Mouse (Mus musculus) hindbrain, embryonic 14.5 days (tissue): Measurements from ENCODE around the gene 4933411K16Rik. TPM values are rescaled to one million over a fixed set of nuclear protein-coding genes. Genes with fewer than 3 reads are reported as not detected.

Experiments
- ATAC-seq: fragments of 200-750 bp; cut with Nextera tagmentation; 2 replicates; pipeline ENCODE4 v1.8.0; 2017; ENCODE audit warnings: moderate number of reproducible peaks, mild to moderate bottlenecking, moderate TSS enrichment, moderate library complexity; ENCODE audit not compliant: low FRiP score
- DNase-seq: peaks from one replicate; pipeline ENCODE4 v3.0.0-alpha.2; 2015; ENCODE audit warnings: low spot score
- H3K27ac ChIP-seq: fragments of 300-500 bp; sonication (generic); 2 replicates; pipeline ENCODE4 v1.5.1; 2014; ENCODE audit warnings: mild to moderate bottlenecking, moderate library complexity
- H3K27me3 ChIP-seq: fragments of 300-500 bp; sonication (generic); 2 replicates; pipeline ENCODE4 v1.6.1; 2014; ENCODE audit warnings: mild to moderate bottlenecking, low read length, mixed read lengths; ENCODE audit not compliant: control insufficient read depth, insufficient read depth
- H3K36me3 ChIP-seq: fragments of 300-500 bp; sonication (generic); replicated peaks from 2 replicates; pipeline ENCODE4 v1.6.1; 2014; ENCODE audit not compliant: control insufficient read depth, insufficient read depth
- H3K4me1 ChIP-seq: fragments of 300-500 bp; sonication (generic); replicated peaks from 2 replicates; pipeline ENCODE4 v1.6.1; 2014; ENCODE audit warnings: antibody characterized with exemption, low read length, mixed read lengths; ENCODE audit not compliant: control insufficient read depth, insufficient read depth
- H3K4me2 ChIP-seq: fragments of 300-500 bp; sonication (generic); replicated peaks from 2 replicates; pipeline ENCODE4 v1.6.1; 2014; ENCODE audit warnings: mild to moderate bottlenecking, moderate library complexity
- H3K4me3 ChIP-seq: fragments of 300-500 bp; sonication (generic); replicated peaks from 2 replicates; pipeline ENCODE4 v1.5.1; 2014; ENCODE audit warnings: mild to moderate bottlenecking, low read length
- H3K9ac ChIP-seq: fragments of 300-500 bp; sonication (generic); 2 replicates; pipeline ENCODE4 v1.6.1; 2014
- H3K9me3 ChIP-seq: fragments of 300-500 bp; sonication (generic); 2 replicates; pipeline ENCODE4 v1.6.1; 2016; ENCODE audit warnings: low read length; ENCODE audit not compliant: control insufficient read depth
- WGBS: fragments of 180-500 bp; shearing (Covaris S2); extraction: QIAGEN DNeasy Blood & Tissue Kit; methylation state at CpG from one replicate; pipeline ENCODE4 v1.1.7; 2014; 5-methylcytosine and 5-hydroxymethylcytosine counted together
- polyA plus RNA-seq: library from polyadenylated mRNA; unstranded; fragments of >200 nt; fragmentation: Nextera tagmentation; extraction: Ambion mirVana; gene quantifications from 2 replicates; pipeline ENCODE4 v1.2.1, GENCODE M21; 2014

4933411K16Rik gene
- polyA plus RNA-seq, 1 experiment from 2014 or later = not detected

GRCm38 (mm10) chr19:42016251-42016650 lies 35.8 kb upstream of the 4933411K16Rik start:
- H3K27me3 ChIP-seq = no peaks in the 10 kb centered on the region
- H3K27ac ChIP-seq = no peak overlapping the region
- no peaks in the 10 kb centered on the region for H3K9me3 ChIP-seq
- 72% methylated on average over 4 of the region's 4 CpGs for WGBS
- H3K4me2 ChIP-seq = no peak overlapping the region
- H3K4me1 ChIP-seq = no peaks in the 10 kb centered on the region
- H3K4me3 ChIP-seq = no peak overlapping the region
- no peak for ATAC-seq
- no peak overlapping the region for H3K9ac ChIP-seq
- no peaks in the 10 kb centered on the region for H3K36me3 ChIP-seq
- DNase-seq = no peak

GRCm38 (mm10) chr19:42016840-42017239 lies 35.2 kb upstream of the 4933411K16Rik start:
- no peak overlapping the region for H3K9ac ChIP-seq
- WGBS = 65% methylated on average over 5 of the region's 5 CpGs
- H3K4me2 ChIP-seq = no peak overlapping the region
- no peaks in the 10 kb centered on the region for H3K4me1 ChIP-seq
- ATAC-seq (no peak), DNase-seq (no peak)
- no peak overlapping the region for H3K4me3 ChIP-seq
- H3K27ac ChIP-seq = no peak overlapping the region
- H3K9me3 ChIP-seq = no peaks in the 10 kb centered on the region
- H3K36me3 ChIP-seq = no peaks in the 10 kb centered on the region
- H3K27me3 ChIP-seq = no peaks in the 10 kb centered on the region

- no peak overlapping the region for H3K27ac ChIP-seq
Observed at GRCm38 (mm10) chr19:42017399-42018247, 34.4 kb upstream of the 4933411K16Rik start.

GRCm38 (mm10) chr19:42019011-42019522 lies 33.0 kb upstream of the 4933411K16Rik start:
- 41% methylated on average over 4 of the region's 4 CpGs for WGBS
- H3K27me3 ChIP-seq = no peaks in the 10 kb centered on the region
- no peaks in the 10 kb centered on the region for H3K36me3 ChIP-seq
- ATAC-seq = no peak
- no peak overlapping the region for H3K4me3 ChIP-seq
- H3K4me2 ChIP-seq = no peak overlapping the region
- DNase-seq = no peak
- no peak overlapping the region for H3K9ac ChIP-seq
- 0 out of 2 replicates have a peak, but pooled peaks cover 3% of the 10 kb centered on the region for H3K4me1 ChIP-seq
- no peak overlapping the region for H3K27ac ChIP-seq
- no peaks in the 10 kb centered on the region for H3K9me3 ChIP-seq

More at GRCm38 (mm10) chr19:42017399-42018247, 34.4 kb upstream of the 4933411K16Rik start:
- no peaks in the 10 kb centered on the region for H3K9me3 ChIP-seq
- H3K9ac ChIP-seq = no peak overlapping the region
- H3K4me2 ChIP-seq = no peak overlapping the region
- H3K36me3 ChIP-seq = no peaks in the 10 kb centered on the region
- 0 out of 2 replicates have a peak, but pooled peaks cover 3% of the 10 kb centered on the region for H3K4me1 ChIP-seq
- DNase-seq (no peak), ATAC-seq (no peak)
- H3K27me3 ChIP-seq = no peaks in the 10 kb centered on the region
- 73% methylated on average over 8 of the region's 8 CpGs for WGBS
- H3K4me3 ChIP-seq = no peak overlapping the region

- Histone ChIP-seq H3K9me3 (no peaks in the 10 kb centered on the region), H3K9ac (no peak overlapping the region; the same call in 1 of the 2 replicates), H3K36me3 (no peaks in the 10 kb centered on the region), H3K4me1 (0 out of 2 replicates have a peak, but pooled peaks cover 3% of the 10 kb centered on the region), H3K27ac (no peak overlapping the region), H3K4me2 (no peak overlapping the region), H3K27me3 (no peaks in the 10 kb centered on the region), H3K4me3 (no peak overlapping the region)
- DNase-seq = no peak
- ATAC-seq = no peak
- 58% methylated on average over 10 of the region's 10 CpGs for WGBS
Observed at GRCm38 (mm10) chr19:42021681-42022541, 30.1 kb upstream of the 4933411K16Rik start.

- Histone ChIP-seq H3K27me3 (no peaks in the 10 kb centered on the region), H3K27ac (no peak overlapping the region), H3K4me1 (0 out of 2 replicates have a peak, but pooled peaks cover 3% of the 10 kb centered on the region), H3K9ac (no peak overlapping the region), H3K9me3 (no peaks in the 10 kb centered on the region), H3K4me2 (no peak overlapping the region), H3K36me3 (no peaks in the 10 kb centered on the region), H3K4me3 (no peak overlapping the region)
- DNase-seq (no peak), ATAC-seq (no peak)
- WGBS = 74% methylated on average over 2 of the region's 2 CpGs
Observed at GRCm38 (mm10) chr19:42022542-42022848, 29.6 kb upstream of the 4933411K16Rik start.

GRCm38 (mm10) chr19:42026158-42026557 lies 25.9 kb upstream of the 4933411K16Rik start:
- no peak overlapping the region for H3K4me3 ChIP-seq
- 0 out of 2 replicates have a peak, but pooled peaks cover 3% of the 10 kb centered on the region for H3K4me1 ChIP-seq
- no peaks in the 10 kb centered on the region for H3K9me3 ChIP-seq
- WGBS = 8% methylated on average over 5 of the region's 5 CpGs
- H3K9ac ChIP-seq = no peak overlapping the region
- DNase-seq (peak; percentile 84), ATAC-seq (peak; percentile 53; the same call in 1 of the 2 replicates)
- no peak overlapping the region for H3K4me2 ChIP-seq
- no peak overlapping the region for H3K27ac ChIP-seq
- no peaks in the 10 kb centered on the region for H3K27me3 ChIP-seq
- H3K36me3 ChIP-seq = no peaks in the 10 kb centered on the region

- Histone ChIP-seq H3K4me2 (no peak overlapping the region), H3K27me3 (no peaks in the 10 kb centered on the region), H3K36me3 (no peaks in the 10 kb centered on the region), H3K4me1 (no peaks in the 10 kb centered on the region), H3K27ac (no peak overlapping the region), H3K4me3 (no peak overlapping the region), H3K9me3 (no peaks in the 10 kb centered on the region), H3K9ac (no peak overlapping the region)
- 85% methylated on average over 5 of the region's 5 CpGs for WGBS
- DNase-seq (no peak), ATAC-seq (no peak)
Observed at GRCm38 (mm10) chr19:42031112-42031511, 20.9 kb upstream of the 4933411K16Rik start.

GRCm38 (mm10) chr19:42033611-42034010 lies 18.4 kb upstream of the 4933411K16Rik start:
- H3K4me2 ChIP-seq = no peak overlapping the region
- no peaks in the 10 kb centered on the region for H3K4me1 ChIP-seq
- 83% methylated on average over 14 of the region's 14 CpGs for WGBS
- no peaks in the 10 kb centered on the region for H3K9me3 ChIP-seq
- no peaks in the 10 kb centered on the region for H3K36me3 ChIP-seq
- ATAC-seq = no peak
- H3K27ac ChIP-seq = no peak overlapping the region
- H3K4me3 ChIP-seq = no peak overlapping the region
- no peak overlapping the region for H3K9ac ChIP-seq
- no peaks in the 10 kb centered on the region for H3K27me3 ChIP-seq
- DNase-seq = no peak
